Mouse (Mus musculus): ENCODE data around the gene Atp6v1g1. TPM values are rescaled to one million over a fixed set of nuclear protein-coding genes. Genes with fewer than 3 reads are reported as not detected.

Gene Atp6v1g1
- total RNA-seq, 1 experiment from 2014 or later = 71.6 TPM

- ATAC-seq (replicated peaks in 1 of 2; ENCODE audit: insufficient read depth in 1 of 2, low FRiP score in 2 of 2, low TSS enrichment in 1 of 2, low read depth in 1 of 2, poor library complexity in 2 of 2, severe bottlenecking in 2 of 2) = peak in 1 of 2 experiments; percentile 21; a peak in 2 of 4 replicates
Observed at GRCm38 (mm10) chr4:63543746-63544493, 652 bp upstream of the Atp6v1g1 start.

- no peak for ATAC-seq (replicated peaks in 1 of 2; ENCODE audit: insufficient read depth in 1 of 2, low FRiP score in 2 of 2, low TSS enrichment in 1 of 2, low read depth in 1 of 2, poor library complexity in 2 of 2, severe bottlenecking in 2 of 2)
Observed at GRCm38 (mm10) chr4:63545231-63545958, 823 bp downstream of the Atp6v1g1 start.

- no peak for ATAC-seq (replicated peaks in 1 of 2; ENCODE audit: insufficient read depth in 1 of 2, low FRiP score in 2 of 2, low TSS enrichment in 1 of 2, low read depth in 1 of 2, poor library complexity in 2 of 2, severe bottlenecking in 2 of 2)
Observed at GRCm38 (mm10) chr4:63546441-63547055, 2.0 kb downstream of the Atp6v1g1 start.

- ATAC-seq (replicated peaks in 1 of 2; ENCODE audit: insufficient read depth in 1 of 2, low FRiP score in 2 of 2, low TSS enrichment in 1 of 2, low read depth in 1 of 2, poor library complexity in 2 of 2, severe bottlenecking in 2 of 2) = no peak
Observed at GRCm38 (mm10) chr4:63547799-63548198, 3.2 kb downstream of the Atp6v1g1 start.

GRCm38 (mm10) chr4:63548491-63548890 is 3.9 kb downstream of the Atp6v1g1 start:
- no peak for ATAC-seq (replicated peaks in 1 of 2; ENCODE audit: insufficient read depth in 1 of 2, low FRiP score in 2 of 2, low TSS enrichment in 1 of 2, low read depth in 1 of 2, poor library complexity in 2 of 2, severe bottlenecking in 2 of 2)

- no peak for ATAC-seq (replicated peaks in 1 of 2; ENCODE audit: insufficient read depth in 1 of 2, low FRiP score in 2 of 2, low TSS enrichment in 1 of 2, low read depth in 1 of 2, poor library complexity in 2 of 2, severe bottlenecking in 2 of 2)
Observed at GRCm38 (mm10) chr4:63550908-63551307, 6.3 kb downstream of the Atp6v1g1 start.

- ATAC-seq (replicated peaks in 1 of 2; ENCODE audit: insufficient read depth in 1 of 2, low FRiP score in 2 of 2, low TSS enrichment in 1 of 2, low read depth in 1 of 2, poor library complexity in 2 of 2, severe bottlenecking in 2 of 2) = no peak
Observed at GRCm38 (mm10) chr4:63552865-63553264, 8.3 kb downstream of the Atp6v1g1 start.

GRCm38 (mm10) chr4:63553789-63554576 is 9.4 kb downstream of the Atp6v1g1 start:
- peak in 1 of 2 experiments; percentile 33; a peak in 1 of 4 replicates for ATAC-seq (replicated peaks in 1 of 2; ENCODE audit: insufficient read depth in 1 of 2, low FRiP score in 2 of 2, low TSS enrichment in 1 of 2, low read depth in 1 of 2, poor library complexity in 2 of 2, severe bottlenecking in 2 of 2)

- no peak for ATAC-seq (replicated peaks in 1 of 2; ENCODE audit: insufficient read depth in 1 of 2, low FRiP score in 2 of 2, low TSS enrichment in 1 of 2, low read depth in 1 of 2, poor library complexity in 2 of 2, severe bottlenecking in 2 of 2)
Observed at GRCm38 (mm10) chr4:63554616-63555015, 10.0 kb downstream of the Atp6v1g1 start.

GRCm38 (mm10) chr4:63555111-63555510 is 10.5 kb downstream of the Atp6v1g1 start:
- ATAC-seq (replicated peaks in 1 of 2; ENCODE audit: insufficient read depth in 1 of 2, low FRiP score in 2 of 2, low TSS enrichment in 1 of 2, low read depth in 1 of 2, poor library complexity in 2 of 2, severe bottlenecking in 2 of 2) = no peak

- no peak for ATAC-seq (replicated peaks in 1 of 2; ENCODE audit: insufficient read depth in 1 of 2, low FRiP score in 2 of 2, low TSS enrichment in 1 of 2, low read depth in 1 of 2, poor library complexity in 2 of 2, severe bottlenecking in 2 of 2)
Observed at GRCm38 (mm10) chr4:63556665-63557064, 12.1 kb downstream of the Atp6v1g1 start.

GRCm38 (mm10) chr4:63557124-63558059 is 12.8 kb downstream of the Atp6v1g1 start:
- no peak for ATAC-seq (replicated peaks in 1 of 2; ENCODE audit: insufficient read depth in 1 of 2, low FRiP score in 2 of 2, low TSS enrichment in 1 of 2, low read depth in 1 of 2, poor library complexity in 2 of 2, severe bottlenecking in 2 of 2)

- ATAC-seq (replicated peaks in 1 of 2; ENCODE audit: insufficient read depth in 1 of 2, low FRiP score in 2 of 2, low TSS enrichment in 1 of 2, low read depth in 1 of 2, poor library complexity in 2 of 2, severe bottlenecking in 2 of 2) = peak; percentile 26 to 40; a peak in 3 of 4 replicates
Observed at GRCm38 (mm10) chr4:63558407-63559081, 14.0 kb downstream of the Atp6v1g1 start, which contains the start of gene Tmem268. Gene Tmem268, plus strand, starts transcription at chr4:63558781.

GRCm38 (mm10) chr4:63559127-63559697 is 14.6 kb downstream of the Atp6v1g1 start:
- no peak for ATAC-seq (replicated peaks in 1 of 2; ENCODE audit: insufficient read depth in 1 of 2, low FRiP score in 2 of 2, low TSS enrichment in 1 of 2, low read depth in 1 of 2, poor library complexity in 2 of 2, severe bottlenecking in 2 of 2)

GRCm38 (mm10) chr4:63560079-63560478 is 15.5 kb downstream of the Atp6v1g1 start:
- peak; percentile 4 to 16; a peak in 2 of 4 replicates for ATAC-seq (replicated peaks in 1 of 2; ENCODE audit: insufficient read depth in 1 of 2, low FRiP score in 2 of 2, low TSS enrichment in 1 of 2, low read depth in 1 of 2, poor library complexity in 2 of 2, severe bottlenecking in 2 of 2)
